Mouse (Mus musculus) megakaryocyte-erythroid progenitor cell, adult 5-6 weeks (primary cell): Measurements from ENCODE around the gene Nags. TPM values are rescaled to one million over a fixed set of nuclear protein-coding genes. Genes with fewer than 3 reads are reported as not detected.
"Not testable (repeated sequence)": the region's sequence is repeated elsewhere in the genome, so short reads cannot be mapped to it uniquely, and the experiment has no call there.

Experiments used
- ATAC-seq: replicated peaks from 2 replicates; pipeline ENCODE4 v1.8.0; 2016; ENCODE audit warnings: mild to moderate bottlenecking, inconsistent platforms; ENCODE audit not compliant: severe bottlenecking, poor library complexity, low FRiP score, low TSS enrichment
- total RNA-seq, 2 experiments: library from RNA; stranded (forward) in 1 of 2; stranded (reverse) in 1 of 2; fragments of 200-1000, 215-1000 nt in 1 of 2; fragments of >200 nt in 1 of 2; fragmentation: Nextera tagmentation in 1 of 2; gene quantifications; 2 replicates each; pipeline ENCODE4 v1.2.3; 2014 to 2017

The Nags gene
- total RNA-seq, 2 experiments from 2014 or later, result 1.6 to 7.4 TPM

- no peak for ATAC-seq
These were observed 2.1 kb downstream of the Nags start for GRCm38 (mm10) chr11:102147213-102147989.

GRCm38 (mm10) chr11:102156039-102156785, 10.9 kb downstream of the Nags start, which contains the start of gene Tmem101:
TSS of gene Tmem101 (minus strand) at chr11:102156404.
- peak; percentile 80 for ATAC-seq

- ATAC-seq, result no peak
These were observed 11.4 kb downstream of the Nags start for GRCm38 (mm10) chr11:102156786-102157089.

DNA sequence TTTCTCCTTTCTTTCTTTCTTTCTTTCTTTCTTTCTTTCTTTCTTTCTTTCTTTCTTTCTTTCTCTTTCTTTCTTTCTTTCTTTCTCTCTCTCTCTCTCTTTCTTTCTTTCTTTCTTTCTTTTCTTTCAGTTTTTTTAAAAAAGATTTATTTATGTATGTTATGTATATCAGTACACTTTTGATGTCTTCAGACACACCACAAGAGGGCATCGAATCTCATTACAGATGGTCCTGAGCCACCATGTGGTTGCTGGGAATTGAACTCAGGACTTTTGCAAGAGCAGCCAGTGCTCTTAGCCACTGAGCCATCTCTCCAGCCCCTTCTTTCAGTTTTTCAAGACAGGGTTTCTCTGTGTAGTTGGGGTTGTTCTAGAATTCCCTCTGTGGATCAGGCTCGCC, 12.7 kb downstream of the Nags start:
- ATAC-seq, result not testable (repeated sequence)

GRCm38 (mm10) chr11:102159781-102160180, 14.5 kb downstream of the Nags start:
- ATAC-seq, result no peak

DNA sequence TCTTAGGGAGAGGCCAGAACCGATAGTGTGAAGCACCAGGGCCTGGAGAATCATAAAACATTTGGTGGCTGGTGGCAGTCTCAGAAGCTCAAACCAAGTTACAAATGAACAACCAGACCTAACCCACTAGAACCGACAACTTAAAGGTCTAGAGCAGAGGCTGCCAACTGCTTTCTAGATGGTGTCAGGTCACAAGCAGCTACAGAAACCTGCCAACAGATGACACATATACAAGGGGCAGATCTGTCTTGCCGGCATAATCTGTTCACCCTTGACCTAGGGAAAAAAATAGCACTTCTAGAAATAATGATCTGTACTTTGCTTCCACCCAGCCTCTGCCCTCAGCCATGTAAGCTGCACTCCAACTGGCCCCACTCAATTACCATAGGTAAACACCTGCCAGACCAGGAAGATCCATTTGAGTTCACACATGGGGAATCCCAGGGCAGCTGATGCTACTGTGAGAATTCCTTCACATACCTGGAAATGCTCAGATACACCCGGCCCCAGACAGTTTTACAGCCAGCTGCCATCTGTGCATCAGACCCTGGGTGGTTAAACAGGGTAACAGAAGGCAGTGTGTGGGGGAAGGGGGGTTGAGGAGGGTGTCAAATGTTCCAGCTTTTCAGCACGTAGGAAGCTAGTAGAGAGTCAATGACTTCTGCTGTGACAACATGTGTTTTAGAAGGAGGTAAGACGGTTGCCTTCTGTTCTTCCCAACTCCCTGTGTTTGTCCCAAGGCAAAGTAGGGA, 20.8 kb downstream of the Nags start:
- no peak for ATAC-seq

- no peak for ATAC-seq
These were observed 22.2 kb downstream of the Nags start for GRCm38 (mm10) chr11:102167539-102167938.

DNA sequence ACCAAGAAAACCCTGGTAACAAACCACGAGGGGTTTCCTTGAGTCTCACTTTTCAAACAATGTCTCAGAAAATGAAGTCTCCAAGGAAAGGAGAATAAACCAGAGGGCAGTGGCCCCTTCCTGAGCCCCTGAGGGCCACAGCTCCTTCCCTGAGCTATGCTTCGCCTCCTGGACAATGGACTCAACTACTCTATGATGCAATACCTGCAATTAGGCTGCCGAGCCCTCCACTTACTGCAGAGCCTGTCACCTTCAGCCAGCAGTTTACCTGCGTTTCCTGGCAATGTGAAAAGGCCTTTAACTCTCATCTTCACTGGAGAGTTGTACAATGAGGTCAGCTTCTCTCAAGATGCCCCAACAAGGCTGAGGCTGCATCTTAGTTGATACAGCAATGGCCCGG, 23.4 kb downstream of the Nags start:
- no peak for ATAC-seq

GRCm38 (mm10) chr11:102179836-102180235, 34.5 kb downstream of the Nags start:
- ATAC-seq, result no peak

- ATAC-seq, result no peak
These were observed 38.9 kb downstream of the Nags start for GRCm38 (mm10) chr11:102184253-102184645.

GRCm38 (mm10) chr11:102184646-102185495, 39.6 kb downstream of the Nags start, which contains the start of gene Lsm12:
TSS of gene Lsm12 (minus strand) at chr11:102185296.
- peak; percentile 74 for ATAC-seq

GRCm38 (mm10) chr11:102185677-102186076, 40.4 kb downstream of the Nags start:
- no peak for ATAC-seq

GRCm38 (mm10) chr11:102186235-102186634, 40.9 kb downstream of the Nags start:
- no peak for ATAC-seq

GRCm38 (mm10) chr11:102188980-102189379, 43.7 kb downstream of the Nags start:
- ATAC-seq, result no peak

DNA sequence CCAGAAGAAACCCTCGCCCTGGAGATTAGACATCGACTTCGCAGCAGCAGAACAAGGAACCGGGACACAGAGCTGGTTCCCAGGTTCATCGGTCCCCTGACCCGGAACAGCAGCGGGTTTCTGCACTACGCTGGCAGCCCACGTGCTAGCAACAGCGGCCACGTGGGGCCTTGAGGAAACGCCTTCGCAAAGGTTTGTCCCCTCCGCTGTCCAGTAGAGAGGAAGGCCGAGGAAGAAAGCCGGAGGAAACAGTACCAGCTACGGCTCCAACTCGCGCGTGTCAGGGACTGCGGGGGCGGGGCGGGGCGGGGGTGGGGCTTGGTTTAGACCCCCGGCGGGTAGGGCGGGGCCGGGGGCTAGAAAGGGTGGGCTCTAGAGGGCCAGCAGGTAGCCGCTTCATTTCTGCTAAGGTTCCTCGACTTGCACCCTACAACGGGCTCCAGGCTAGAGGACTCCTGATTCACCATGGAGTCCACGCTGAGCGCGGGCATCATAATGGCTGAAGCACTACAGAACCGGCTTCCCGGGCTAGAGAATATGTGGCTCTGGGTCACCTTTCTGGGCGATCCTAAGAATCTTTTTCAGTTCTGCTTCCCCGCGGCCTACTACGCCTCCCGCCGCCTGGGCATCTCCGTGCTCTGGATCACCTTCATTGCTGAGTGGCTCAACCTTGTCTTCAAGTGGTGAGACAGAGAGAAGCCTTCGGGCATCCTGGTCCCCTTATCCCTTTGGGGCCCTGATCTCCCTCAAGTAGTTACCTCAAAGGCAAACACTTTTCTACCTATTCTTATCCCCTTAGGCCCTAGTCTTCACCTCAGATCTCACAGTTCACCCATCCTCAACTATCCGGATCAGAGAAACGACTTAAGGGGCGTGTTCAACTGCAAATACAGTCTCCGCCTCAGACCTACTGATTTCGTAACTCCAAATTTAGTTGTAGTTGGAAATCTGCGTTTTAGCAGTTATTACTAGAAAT, 44.4 kb downstream of the Nags start, which contains the start of gene G6pc3:
G6pc3 (plus strand) TSS at position 160 of the 976 bp plus-strand sequence.
- peak; percentile 70 for ATAC-seq

DNA sequence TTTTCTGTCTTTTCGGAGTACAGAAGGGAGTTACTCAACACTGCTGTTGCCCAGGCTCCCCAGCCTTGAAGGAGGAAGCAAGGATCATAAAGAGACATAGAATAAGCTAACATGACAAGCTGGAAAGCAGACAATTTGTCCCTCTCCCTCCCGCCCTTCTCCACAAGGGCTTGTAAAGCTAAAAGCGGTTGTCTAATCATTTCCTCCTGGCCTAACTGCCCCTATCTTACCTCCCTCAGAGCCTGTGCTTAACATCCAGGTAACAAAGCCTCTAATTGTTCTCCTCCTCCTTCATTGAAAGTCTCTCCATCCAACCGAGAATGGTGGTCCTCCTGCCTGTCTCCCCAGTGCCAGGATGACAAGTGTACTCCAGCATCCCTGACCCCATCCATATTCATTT, 45.5 kb downstream of the Nags start:
- ATAC-seq, result no peak

DNA sequence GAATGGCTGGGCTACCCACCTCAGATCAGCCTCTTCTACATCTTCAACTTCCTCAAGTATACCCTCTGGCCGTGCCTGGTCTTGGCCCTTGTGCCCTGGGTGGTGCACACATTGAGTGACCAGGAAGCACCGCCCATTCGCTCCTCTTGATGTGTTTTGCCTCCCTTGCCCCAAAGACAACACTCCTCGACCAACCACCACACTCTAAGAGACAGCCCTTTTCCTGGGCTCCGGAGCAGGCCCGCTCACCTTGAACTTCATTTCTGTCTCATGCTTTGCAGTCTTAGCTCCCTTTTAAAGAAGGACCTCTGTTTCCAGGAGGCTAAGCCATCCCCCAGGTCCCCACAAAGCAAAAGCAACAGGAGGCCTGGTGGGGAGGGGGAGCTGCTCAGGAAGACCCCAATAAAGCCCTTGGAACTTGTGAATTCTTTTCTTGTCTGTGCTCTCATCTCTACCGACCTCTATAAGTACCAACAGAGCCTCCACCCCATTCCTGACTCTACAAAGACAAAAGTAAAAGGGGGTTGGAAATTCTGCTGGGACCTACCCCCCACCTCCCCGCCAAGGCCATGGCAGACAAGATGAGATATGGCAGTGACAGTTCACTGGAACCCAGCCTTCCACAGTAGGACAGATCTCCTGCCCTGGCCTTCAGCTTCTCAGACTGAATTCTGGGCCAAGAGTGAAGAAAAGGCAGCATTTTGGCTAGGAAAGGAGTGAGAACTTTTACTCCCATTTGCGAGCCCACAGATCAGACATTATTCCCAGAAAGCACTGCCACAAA, 48.5 kb downstream of the Nags start:
- no peak for ATAC-seq
